Mouse (Mus musculus) kidney, postnatal 10 days (tissue): ENCODE results near the gene Aif1.

Experiments used
- DNase-seq: peaks from one replicate; pipeline ENCODE4 v3.0.0; 2021; ENCODE audit warnings: mixed read lengths

Aif1 gene

GRCm38 (mm10) chr17:35175968-35176367 lies at the start of gene Aif1:
Aif1 (minus strand) TSS chr17:35176068.
- DNase-seq: no peak

DNA sequence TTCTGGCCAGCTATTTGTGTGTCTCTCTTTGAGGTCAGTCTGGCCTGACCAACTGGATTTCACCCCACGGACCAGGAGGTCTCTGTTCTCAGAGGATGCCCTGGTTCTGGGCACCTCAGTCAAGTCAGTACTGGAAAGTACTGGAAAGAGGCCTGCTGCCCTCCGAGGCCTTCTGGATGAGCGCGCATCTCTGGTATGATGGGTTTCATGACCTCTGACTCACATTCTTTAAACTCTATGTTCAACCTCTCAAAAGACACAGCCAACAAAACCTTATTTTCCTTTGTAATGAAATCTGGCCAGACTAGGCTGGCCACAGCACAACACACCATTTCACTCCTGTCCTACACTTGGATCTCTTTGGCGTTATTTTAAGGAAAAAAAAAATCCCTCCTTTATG lies 49.6 kb upstream of the Aif1 start:
- DNase-seq: no peak

DNA sequence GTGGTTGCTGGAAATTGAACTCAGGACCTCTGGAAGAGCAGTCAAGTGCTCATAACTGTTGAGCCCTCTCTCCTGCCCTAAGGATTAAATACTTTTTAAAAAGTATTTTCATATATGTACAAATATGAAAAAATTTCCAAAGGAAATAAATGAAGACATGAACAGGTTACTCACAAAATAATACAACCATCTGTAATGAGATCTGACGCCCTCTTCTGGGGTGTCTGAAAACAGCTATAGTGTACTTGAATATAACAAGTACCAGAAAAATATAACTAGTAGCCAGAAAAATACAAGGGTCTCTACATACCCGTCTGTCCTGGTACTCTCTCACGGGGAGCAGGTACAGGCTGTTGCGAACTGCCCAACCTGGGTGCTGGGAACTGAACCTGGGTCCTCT lies 48.8 kb upstream of the Aif1 start:
- no peak for DNase-seq

- DNase-seq: peak; percentile 54
These were observed 46.4 kb upstream of the Aif1 start for GRCm38 (mm10) chr17:35222299-35222698.

- DNase-seq: peak; percentile 82
These were observed 44.5 kb upstream of the Aif1 start, which contains the start of gene Gm16181 for GRCm38 (mm10) chr17:35220156-35220952. Gm16181 (plus strand) TSS chr17:35220834.

GRCm38 (mm10) chr17:35219601-35220041 lies 43.8 kb upstream of the Aif1 start:
- no peak for DNase-seq

- DNase-seq: peak; percentile 66
These were observed 42.8 kb upstream of the Aif1 start for GRCm38 (mm10) chr17:35218516-35219193.

DNA sequence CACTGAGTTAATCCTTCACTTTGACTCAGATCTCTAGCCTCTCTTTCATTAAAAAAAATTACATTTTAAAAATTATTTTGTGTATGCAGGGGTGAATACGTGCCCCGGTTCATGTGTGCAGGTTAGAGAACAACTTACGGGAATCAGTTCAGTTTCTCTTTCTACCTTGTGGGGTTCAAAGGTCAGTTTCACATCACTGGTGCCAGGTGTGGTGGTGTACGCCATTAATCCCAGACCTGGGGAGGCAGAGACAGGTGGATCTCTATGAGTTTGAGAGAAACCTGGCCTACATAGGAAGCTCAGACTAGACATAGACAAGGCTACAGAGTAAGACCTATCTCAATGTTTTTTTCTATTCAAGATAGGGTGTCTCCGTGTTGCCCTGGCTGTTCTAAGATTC lies 37.2 kb upstream of the Aif1 start:
- no peak for DNase-seq

GRCm38 (mm10) chr17:35210593-35210992 lies 34.7 kb upstream of the Aif1 start:
- no peak for DNase-seq

DNA sequence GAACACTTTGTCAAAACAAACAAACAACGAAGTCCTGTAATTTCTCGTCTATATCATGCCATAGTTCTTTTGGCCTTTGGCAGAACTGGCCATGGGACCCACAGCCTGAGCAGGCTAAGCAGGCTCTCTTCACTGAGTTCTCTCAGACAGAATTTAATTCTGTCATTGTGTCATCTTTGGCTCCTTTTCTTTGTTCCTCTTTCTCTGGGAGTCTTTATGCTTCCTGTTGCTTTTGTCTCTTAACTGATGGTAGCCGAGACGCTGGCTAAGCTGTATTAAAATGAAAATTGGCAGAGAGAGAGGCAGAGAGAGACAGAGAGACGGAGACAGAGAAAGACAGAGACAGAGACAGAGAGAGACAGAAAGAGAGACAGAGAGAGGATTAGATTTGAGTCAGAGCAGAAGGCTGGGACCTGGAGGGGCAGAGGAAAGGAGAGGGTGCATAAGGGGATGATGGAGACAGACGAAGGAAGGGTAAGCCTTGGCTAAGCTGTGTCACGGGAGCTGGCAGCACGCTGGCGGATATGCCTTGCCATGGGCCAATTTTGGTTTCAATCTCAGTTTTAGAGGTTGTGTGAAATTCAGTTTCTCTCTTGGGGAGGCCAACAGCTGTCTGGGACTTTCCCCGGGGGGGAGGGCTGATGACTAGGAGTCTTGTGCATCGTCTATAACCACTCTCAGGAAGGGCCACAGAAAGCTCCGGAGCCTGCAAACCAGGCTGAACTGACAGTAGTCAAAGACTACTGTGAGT lies 34.1 kb upstream of the Aif1 start:
- DNase-seq: no peak

- DNase-seq: no peak
These were observed 29.5 kb upstream of the Aif1 start for GRCm38 (mm10) chr17:35205380-35205769.

- no peak for DNase-seq
These were observed 28.9 kb upstream of the Aif1 start, which contains the start of gene Lta for GRCm38 (mm10) chr17:35204494-35205379. Lta (minus strand) TSS chr17:35205351.

- DNase-seq: no peak
These were observed 26.6 kb upstream of the Aif1 start for GRCm38 (mm10) chr17:35202442-35202841.

DNA sequence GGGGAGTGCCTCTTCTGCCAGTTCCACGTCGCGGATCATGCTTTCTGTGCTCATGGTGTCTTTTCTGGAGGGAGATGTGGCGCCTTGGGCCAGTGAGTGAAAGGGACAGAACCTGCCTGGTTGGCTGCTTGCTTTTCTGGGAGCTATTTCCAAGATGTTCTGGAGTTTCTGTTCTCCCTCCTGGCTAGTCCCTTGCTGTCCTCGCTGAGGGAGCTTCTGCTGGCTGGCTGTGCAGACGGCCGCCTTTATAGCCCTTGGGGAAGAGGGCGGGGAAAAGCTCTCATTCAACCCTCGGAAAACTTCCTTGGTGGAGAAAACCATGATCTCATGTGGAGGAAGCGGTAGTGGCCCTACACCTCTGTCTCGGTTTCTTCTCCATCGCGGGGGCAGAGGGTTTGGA lies 25.9 kb upstream of the Aif1 start, which contains the start of gene Tnf:
TSS of gene Tnf (minus strand) at position 221 of the 400 bp plus-strand sequence.
- peak; percentile 68 for DNase-seq

DNA sequence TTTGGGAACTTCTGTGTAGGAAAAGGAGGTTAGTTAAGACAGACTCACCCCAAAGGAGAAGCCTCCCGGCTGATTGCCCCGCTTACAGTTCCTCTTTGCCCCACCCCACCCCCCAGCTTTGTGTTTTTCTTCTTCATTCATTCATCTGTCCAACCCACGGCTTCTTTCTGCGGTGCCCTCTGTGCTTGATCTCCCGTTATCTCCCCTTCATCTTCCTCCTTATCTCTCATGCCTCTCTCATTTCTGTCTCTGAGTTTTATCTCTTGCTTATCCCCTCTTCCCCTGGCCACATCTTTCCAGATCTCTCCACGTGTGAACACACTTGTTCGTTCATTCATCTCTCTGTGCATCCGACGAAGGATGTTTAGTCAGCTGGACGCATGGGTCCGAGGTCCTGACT lies 25.3 kb upstream of the Aif1 start:
- DNase-seq: no peak

DNA sequence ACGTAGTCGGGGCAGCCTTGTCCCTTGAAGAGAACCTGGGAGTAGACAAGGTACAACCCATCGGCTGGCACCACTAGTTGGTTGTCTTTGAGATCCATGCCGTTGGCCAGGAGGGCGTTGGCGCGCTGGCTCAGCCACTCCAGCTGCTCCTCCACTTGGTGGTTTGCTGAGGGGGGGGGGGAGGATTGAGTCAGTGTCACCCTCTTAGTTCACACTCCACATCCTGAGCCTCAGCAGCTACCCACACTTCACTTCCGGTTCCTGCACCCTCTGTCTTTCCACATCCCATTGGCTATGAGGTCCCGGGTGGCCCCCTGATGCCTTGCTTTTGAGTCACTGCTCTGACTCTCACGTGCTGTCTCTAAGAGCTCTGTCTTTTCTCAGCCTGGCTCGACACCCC lies 24.5 kb upstream of the Aif1 start:
- DNase-seq: no peak

DNA sequence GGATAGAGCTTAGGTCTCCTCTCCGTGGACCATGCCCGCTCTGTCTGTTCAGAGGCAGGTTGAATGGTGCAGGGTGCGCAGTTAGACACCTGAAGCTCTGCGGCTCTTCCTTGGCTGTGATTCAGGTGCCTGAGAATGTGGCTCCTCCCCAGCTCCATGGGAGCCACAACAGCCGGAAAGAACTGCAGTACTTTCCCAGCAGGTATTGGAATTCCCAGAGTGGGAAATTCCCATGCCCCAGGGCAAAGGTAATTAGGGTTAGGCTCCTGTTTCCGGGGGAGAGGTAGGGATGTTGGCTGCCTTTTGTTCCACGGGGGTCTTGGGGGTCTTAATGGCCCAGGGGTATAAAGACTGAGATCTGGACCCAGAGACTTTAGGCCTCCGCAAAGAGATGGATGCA lies 23.1 kb upstream of the Aif1 start:
- no peak for DNase-seq

GRCm38 (mm10) chr17:35198029-35198428 lies 22.2 kb upstream of the Aif1 start:
- no peak for DNase-seq

DNA sequence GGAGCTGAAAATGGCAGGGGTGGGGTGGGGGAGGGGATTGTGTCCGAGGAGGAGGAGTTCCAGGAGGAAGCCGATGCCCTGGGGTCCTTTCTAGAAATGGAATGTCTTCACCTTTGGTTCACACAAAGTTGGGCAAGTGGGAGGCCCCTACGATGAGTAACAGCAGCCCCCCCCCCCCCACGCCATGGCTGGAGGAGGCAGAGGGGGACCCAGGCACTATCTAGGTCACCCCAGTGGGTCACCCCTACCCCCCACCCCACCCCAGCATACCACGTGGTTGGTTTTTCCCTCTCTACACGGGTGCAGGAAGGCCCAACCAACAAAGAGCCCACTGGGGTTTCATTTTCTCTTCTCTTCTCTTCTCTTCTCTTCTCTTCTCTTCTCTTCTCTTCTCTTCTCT lies 21.3 kb upstream of the Aif1 start:
- no peak for DNase-seq

GRCm38 (mm10) chr17:35196321-35196641 lies 20.4 kb upstream of the Aif1 start:
- DNase-seq: no peak

- DNase-seq: peak; percentile 91
These were observed 19.9 kb upstream of the Aif1 start for GRCm38 (mm10) chr17:35195631-35196320.
